Mouse (Mus musculus): ENCODE measurements at regions not wholly inside any gene's neighbourhood (a gene's known extent, or its start where the extent isn't known, plus 50 kb on each side); places are given as distances from the start of the nearest gene placed in this dataset.

DNA sequence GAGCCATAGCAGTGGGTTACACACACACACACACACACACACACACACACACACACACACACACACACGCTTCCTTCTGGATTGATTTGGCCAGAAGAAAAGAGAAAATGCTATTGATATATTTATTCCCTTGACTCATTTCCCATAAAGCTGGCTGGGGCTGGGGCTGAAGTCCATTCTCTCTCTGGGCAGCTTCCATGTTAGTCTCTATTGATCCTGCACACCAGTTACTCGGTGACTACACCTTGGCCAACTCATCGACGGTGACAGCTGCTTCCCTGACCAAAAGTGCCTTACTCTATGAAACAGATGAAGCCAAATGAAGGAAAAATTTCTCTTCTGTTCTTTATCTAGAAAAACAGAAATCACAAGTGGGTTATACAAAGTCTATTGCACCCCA, 82.1 kb downstream of the Snx18 start:
- no peak for DNase-seq (ENCODE audit: low spot score in 2 of 2)

GRCm38 (mm10) chr13:113534664-113535455, 83.5 kb downstream of the Snx18 start:
- no peak for DNase-seq (ENCODE audit: low spot score in 2 of 2)

- DNase-seq (ENCODE audit: low spot score in 2 of 2) = no peak
Observed at GRCm38 (mm10) chr13:113533884-113534445, 84.4 kb downstream of the Snx18 start.

DNA sequence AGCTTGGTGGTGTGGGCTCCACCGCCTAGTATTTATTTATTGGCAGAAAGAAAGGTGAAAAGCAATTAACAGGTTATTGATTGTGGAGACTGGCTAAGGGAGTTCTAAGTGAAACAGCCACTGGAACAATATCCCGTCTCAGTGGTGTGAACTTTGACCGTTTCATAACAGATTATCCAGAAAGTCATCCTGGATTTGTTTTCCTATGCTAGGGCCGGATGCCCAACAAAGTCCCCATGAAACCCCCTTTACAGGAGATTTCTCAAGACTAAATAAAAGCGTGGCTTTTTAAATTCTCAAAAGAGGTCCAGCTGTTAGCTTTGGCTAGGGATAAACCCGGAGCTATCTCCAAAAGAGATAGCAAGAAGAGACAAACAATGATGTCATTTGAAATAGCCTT, 91.4 kb downstream of the Snx18 start:
- DNase-seq (ENCODE audit: low spot score in 2 of 2) = no peak

GRCm38 (mm10) chr13:113523503-113523902, 94.9 kb downstream of the Snx18 start:
- DNase-seq (ENCODE audit: low spot score in 2 of 2) = no peak

DNA sequence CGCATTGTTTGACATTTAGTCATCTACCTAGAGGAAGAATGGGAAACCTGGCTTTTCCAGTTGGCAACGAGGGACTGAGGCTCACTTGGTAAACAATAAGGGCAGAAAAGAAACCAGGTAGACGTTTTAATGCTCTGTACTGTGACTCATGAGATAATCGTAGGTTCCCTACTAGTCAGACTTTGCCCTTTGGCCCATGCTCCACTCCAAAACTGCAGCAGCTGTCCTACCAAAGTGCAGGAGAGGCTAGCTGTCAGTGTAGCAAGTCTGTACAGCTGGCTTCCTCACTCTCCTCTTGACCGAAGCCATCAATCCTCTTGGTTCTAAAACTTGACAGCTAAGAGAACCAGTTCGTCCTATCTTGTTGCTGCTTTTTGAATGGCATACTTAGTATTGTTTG, 100.2 kb downstream of the Snx18 start:
- no peak for DNase-seq (ENCODE audit: low spot score in 2 of 2)

- DNase-seq (ENCODE audit: low spot score in 2 of 2) = no peak
Observed at GRCm38 (mm10) chr13:113516102-113516501, 102.3 kb downstream of the Snx18 start.

- DNase-seq (ENCODE audit: low spot score in 2 of 2) = peak in 1 of 2 experiments; percentile 13
Observed at GRCm38 (mm10) chr13:113515162-113515600, 103.2 kb downstream of the Snx18 start.

GRCm38 (mm10) chr13:113509403-113510185, 108.8 kb downstream of the Snx18 start:
- DNase-seq (ENCODE audit: low spot score in 2 of 2) = peak; percentile 1 to 51

DNA sequence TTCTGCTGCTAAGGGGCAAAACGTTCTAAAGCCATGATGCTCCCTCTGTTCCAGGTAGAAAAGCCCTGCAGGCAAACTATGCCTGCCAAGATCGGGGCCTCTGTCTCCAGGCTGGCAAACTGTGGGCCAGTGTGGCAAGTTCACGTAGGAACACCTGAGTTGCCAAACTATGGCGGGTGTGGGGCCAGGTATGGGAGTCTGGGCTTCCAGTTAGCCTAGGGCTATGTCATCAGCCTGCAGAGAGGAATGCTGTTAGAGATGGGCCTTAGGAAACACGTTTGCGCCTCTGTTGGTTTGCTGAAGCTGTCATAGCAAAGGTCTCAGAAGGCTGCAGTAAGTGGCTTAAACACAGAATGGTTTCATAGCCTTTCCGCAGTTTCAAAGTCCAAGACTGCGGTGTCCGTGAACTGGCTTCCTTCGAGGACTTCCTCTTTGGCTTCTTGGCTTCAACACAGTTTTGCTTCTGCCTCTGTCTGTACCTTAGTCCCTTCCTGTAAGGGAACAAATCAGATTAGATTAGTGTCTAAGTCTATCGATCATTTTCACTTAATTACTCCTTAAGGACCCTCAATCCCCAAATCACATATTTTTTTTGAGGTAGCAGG, 110.1 kb downstream of the Snx18 start:
- DNase-seq (ENCODE audit: low spot score in 2 of 2) = no peak

- no peak for DNase-seq (ENCODE audit: low spot score in 2 of 2)
Observed at GRCm38 (mm10) chr13:113502528-113502927, 115.8 kb downstream of the Snx18 start.

- DNase-seq (ENCODE audit: low spot score in 2 of 2) = no peak
Observed at GRCm38 (mm10) chr13:113502059-113502458, 116.3 kb downstream of the Snx18 start.

DNA sequence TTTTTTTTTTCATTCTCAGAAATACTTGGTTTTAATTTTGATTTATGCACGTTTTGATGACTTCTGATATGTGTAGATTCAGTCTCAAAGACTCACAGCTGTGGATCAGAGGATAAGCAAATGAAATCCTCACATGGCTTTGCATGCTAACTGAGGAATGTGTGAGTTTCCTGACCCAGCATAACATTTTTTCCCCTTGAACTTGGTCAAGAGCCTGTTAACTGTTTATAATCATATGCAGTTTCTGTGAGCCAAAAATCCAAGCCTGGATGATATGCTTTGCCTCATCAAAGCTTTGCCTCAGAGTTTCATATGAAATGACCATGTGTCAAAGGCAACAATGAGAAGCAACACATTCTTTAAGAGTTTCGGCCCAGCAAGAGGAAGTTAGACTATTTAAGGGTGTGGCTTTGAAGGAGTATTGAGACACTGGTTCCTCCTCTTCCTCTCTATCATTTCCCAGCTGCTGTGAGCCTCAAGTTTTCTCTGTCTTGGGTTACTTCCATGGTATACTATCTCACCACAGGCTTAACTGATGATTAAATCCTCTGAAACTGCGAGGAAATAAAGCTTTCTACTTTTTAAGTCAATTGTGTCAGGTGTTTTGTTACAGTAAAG, 117.9 kb downstream of the Snx18 start:
- DNase-seq (ENCODE audit: low spot score in 2 of 2) = no peak

DNA sequence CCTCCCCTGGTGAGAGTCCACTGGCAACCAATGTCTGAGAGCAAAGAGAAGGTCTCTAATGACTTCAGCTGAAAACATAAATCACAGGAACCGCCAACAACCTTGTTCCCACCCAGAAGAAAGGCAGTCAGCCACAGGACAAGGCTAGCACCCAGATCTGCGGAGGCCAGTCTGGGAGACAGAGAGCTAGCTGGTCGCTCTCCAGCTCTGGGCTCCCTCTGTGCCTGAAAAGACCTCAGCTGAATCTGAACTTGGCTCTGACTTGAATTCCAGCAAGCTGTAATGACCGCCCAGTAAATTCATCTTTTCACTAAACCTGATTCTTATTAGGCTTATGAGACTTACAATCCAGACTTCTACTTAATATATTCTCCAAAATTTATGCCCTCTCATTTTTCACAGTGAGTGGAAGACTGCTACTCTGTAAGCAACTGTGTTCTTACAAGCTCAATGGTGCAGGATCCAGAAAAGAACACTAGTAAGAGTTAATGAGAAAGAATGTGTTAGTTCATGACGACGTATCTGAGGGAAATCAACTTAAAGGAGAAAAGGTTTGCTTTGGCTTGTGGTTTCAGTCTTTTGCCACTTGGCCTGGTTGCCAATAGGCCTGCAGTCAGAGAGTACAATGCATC, 119.2 kb downstream of the Snx18 start:
- no peak for DNase-seq (ENCODE audit: low spot score in 2 of 2)

DNA sequence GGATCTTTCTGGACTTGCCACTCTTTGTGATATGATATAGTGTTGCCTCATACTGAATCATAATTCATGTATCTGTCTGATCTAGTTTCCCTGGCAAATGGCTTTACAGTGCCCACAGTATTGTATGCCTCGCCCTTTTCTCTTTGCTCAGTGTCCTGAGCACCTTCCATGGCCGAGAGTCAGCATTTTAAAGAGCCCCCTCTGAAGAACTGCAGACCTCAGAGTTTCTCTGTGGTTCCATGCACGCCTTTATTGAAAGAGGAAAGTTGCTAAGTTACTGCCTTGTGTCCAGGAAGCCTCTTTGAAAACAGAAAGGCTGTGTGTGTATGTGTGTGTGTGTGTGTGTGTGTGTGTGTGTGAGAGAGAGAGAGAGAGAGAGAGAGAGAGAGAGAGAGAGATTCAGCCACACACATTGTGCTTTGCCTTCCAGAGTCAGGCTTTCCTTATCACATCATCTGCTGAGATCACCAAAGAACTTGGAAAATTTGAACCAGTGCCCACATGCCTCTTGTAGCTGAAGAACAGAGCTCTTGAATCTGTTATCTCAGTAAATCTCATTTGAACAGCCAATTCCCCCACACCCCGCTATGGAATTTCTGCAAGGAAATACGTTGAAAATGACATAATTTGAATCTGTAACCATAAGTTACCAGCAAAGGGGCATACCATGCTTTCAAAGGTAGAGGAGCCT, 122.6 kb downstream of the Snx18 start:
- DNase-seq (ENCODE audit: low spot score in 2 of 2) = no peak

GRCm38 (mm10) chr13:113495136-113495535, 123.2 kb downstream of the Snx18 start:
- DNase-seq (ENCODE audit: low spot score in 2 of 2) = no peak

DNA sequence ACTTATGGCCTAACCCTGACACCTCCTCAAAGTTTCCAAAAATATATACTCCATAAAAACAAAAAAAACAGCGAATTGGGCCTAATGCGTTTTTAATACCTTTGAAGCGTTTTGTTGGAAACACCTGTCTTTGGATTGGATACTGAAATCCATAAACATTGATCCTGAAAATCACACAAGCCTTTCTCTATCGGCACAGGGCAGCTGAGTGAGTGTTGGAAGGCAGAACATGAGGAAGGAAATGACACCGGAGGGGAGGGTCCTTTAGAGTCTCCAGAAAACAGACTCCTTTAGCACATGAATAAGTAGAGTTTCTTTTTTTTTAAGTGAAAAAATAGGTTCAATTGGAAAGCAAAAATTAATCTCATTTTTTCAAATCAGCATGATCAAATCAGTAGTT, 123.7 kb downstream of the Snx18 start:
- no peak for DNase-seq (ENCODE audit: low spot score in 2 of 2)

- no peak for DNase-seq (ENCODE audit: low spot score in 2 of 2)
Observed at GRCm38 (mm10) chr13:113489951-113490822, 128.2 kb downstream of the Snx18 start.

GRCm38 (mm10) chr13:113486368-113486955, 131.9 kb downstream of the Snx18 start:
- no peak for DNase-seq (ENCODE audit: low spot score in 2 of 2)

Data from layer of hippocampus, adult 18-20 months (tissue).